Mouse (Mus musculus) CH12.LX (cell line): ENCODE results near the gene Riok1.

ENCODE experiments used
- CHD1 ChIP-seq: IDR thresholded peaks from 2 replicates; pipeline ENCODE4 v1.6.1; 2012; ENCODE audit warnings: low read depth, low read length, improper control_type of control experiment, inconsistent platforms
- RAD21 ChIP-seq: IDR thresholded peaks from 2 replicates; pipeline ENCODE4 v1.6.1; 2011; ENCODE audit warnings: low read depth, mild to moderate bottlenecking, low read length, improper control_type of control experiment, moderate library complexity
- ZNF384 ChIP-seq: IDR thresholded peaks from 2 replicates; pipeline ENCODE4 v1.6.1; 2012; ENCODE audit warnings: low read depth, low read length, improper control_type of control experiment, inconsistent platforms

DNA sequence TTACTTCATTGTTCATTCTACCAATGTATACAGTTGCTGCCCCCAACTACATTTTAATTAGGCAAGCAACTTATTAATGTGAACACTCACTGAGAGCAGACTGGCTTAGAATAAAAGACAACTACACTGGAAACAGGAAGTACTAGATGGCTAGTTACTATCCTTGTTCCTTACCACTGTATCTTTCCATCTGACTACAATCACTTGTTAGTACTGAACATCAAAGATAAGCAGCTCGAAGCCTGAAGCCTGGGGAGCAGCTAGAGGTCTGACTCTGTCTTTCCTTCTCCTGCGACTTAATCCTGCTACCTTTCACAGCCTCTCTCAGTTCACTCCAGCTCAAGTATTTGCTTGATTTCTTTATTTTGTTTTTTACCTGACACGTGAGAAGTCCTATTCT lies 18.0 kb upstream of the Riok1 start:
- no peak for TF ChIP-seq ZNF384
- no peak for TF ChIP-seq RAD21
- TF ChIP-seq CHD1: no peak
